Mouse (Mus musculus) adrenal gland, postnatal 10 days (tissue): ENCODE data around the gene Zfp219. TPM values are rescaled to one million over a fixed set of nuclear protein-coding genes. Genes with fewer than 3 reads are reported as not detected.

Experiments
- DNase-seq: peaks from one replicate; pipeline ENCODE4 v3.0.0; 2021; ENCODE audit warnings: mixed read lengths
- total RNA-seq, 2 experiments: library from RNA; stranded (reverse); gene quantifications; 2 replicates each; pipeline ENCODE4 v1.2.3; 2021

Zfp219 gene
- total RNA-seq, 2 experiments from 2014 or later: 54.6 to 59.2 TPM

DNA sequence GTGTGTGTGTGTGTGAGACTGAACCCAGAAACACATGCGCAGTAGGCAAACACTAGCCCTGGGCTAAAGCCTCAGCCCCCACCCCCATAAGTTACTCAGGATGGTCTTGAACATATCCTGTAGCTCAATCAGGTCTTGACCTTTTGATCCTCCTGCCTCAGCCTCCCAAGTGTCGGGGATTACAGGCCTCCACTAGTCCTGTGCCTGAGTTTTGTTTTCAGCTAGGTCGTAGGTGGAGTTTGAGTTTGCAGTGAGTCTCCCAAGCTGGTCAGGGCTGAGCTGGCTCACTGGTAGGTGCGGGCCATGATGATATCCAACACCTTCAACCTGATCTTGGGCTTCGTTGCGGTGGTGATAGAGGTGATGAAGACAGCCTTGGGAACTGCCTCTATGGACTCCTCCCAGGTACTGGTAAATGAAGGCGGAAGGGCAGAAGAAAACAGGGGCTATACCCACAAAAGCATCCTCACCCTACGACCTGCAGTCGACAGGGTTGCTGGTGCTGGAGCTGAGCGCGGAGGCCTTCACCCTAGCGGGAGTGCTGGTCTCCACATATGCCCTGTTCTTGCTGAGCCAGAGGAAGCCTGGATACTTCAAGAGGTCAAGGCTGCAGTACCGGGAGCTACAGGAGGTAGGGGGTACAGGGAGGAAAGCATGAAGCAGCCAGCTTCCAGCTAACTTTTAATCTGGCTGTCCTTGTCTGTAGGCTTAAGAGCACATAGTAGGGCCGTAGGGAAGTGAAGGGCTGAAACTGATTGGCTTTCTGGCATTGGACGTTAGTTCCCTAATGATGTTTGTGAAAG, 2.1 kb downstream of the Zfp219 start:
- DNase-seq: no peak

DNA sequence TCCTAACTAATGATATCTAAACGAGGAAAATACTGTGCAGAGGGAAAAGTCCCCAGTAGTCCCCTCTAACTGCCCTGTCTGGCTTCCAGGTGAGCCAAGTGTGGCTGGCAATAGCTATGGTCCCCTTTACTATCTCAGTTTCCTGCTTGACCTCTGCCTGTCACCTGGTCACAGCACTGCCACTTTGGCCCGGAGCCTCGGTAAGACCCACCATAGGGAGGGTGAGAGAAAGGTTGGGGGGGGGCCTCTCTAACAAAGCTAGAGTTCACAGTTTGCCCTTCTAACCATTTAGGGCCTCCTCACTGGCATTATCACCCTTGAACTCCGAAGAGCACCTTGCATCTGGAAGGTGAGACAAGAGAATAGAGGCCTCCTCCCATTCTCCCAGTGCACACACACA, 2.9 kb downstream of the Zfp219 start:
- DNase-seq: no peak

GRCm38 (mm10) chr14:52016625-52017405, 3.7 kb downstream of the Zfp219 start:
- DNase-seq: peak; percentile 50

- DNase-seq: peak; percentile 47
Measured at GRCm38 (mm10) chr14:52015445-52016100, 5.0 kb downstream of the Zfp219 start, which contains the start of gene Tmem253. TSS of gene Tmem253 (plus strand) at chr14:52015658.

DNA sequence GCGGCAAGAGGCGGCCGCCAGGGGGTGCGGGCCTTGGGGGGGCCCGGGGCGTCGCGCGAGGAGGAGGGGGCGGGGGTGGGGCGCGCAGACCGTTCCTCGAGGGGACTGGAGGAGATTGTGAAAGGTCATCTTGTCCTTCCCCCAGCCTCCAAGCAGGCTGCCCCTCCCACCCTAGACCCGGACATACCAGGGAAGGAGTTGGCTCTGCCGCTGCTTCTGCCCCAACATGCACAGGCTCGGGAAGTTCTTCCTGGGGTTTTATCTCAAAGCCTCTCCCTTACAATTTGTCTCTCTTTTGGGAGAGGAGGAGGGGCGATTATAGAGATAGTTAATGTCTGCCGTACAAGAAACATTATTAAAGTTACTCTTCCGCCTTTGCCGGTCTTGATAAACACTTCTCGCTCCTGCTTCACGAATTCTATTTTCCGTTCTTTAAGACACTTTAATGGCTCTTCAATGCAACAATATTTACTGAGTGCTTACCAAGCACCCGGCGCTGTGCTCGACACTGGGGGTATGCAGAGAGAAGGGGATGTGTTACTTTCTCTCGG, 5.7 kb downstream of the Zfp219 start:
- DNase-seq: peak; percentile 79

GRCm38 (mm10) chr14:52014271-52014760, 6.2 kb downstream of the Zfp219 start:
- no peak for DNase-seq

- DNase-seq: peak; percentile 71
Measured at GRCm38 (mm10) chr14:52013771-52014219, 6.7 kb downstream of the Zfp219 start.

- no peak for DNase-seq
Measured at GRCm38 (mm10) chr14:52013021-52013610, 7.4 kb downstream of the Zfp219 start.

- no peak for DNase-seq
Measured at GRCm38 (mm10) chr14:52012553-52012952, 8.0 kb downstream of the Zfp219 start.

- no peak for DNase-seq
Measured at GRCm38 (mm10) chr14:52012085-52012484, 8.4 kb downstream of the Zfp219 start.

GRCm38 (mm10) chr14:52011683-52012082, 8.8 kb downstream of the Zfp219 start:
- no peak for DNase-seq

- no peak for DNase-seq
Measured at GRCm38 (mm10) chr14:52010446-52011111, 10.0 kb downstream of the Zfp219 start.

- DNase-seq: no peak
Measured at GRCm38 (mm10) chr14:52009841-52010240, 10.7 kb downstream of the Zfp219 start.

DNA sequence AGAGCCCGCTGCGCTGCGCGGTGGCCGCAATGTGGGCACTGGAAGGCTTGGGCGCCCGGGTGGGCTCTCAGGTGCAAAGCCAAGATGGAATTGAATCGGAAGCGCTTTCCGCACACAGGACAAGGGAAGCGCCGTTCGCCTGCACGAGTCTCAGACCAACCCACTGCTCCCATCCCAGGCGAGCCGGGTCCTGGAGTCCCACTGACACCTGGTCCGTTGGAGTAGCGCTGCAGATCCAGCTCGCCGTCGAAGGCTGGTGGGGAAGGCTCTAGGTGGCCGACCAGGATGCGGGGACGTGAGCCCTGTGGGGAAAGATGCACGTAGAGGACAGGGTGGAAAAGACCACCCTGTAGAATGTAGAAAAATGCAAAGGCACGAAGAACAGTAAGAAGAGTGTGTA, 11.2 kb downstream of the Zfp219 start:
- DNase-seq: no peak

DNA sequence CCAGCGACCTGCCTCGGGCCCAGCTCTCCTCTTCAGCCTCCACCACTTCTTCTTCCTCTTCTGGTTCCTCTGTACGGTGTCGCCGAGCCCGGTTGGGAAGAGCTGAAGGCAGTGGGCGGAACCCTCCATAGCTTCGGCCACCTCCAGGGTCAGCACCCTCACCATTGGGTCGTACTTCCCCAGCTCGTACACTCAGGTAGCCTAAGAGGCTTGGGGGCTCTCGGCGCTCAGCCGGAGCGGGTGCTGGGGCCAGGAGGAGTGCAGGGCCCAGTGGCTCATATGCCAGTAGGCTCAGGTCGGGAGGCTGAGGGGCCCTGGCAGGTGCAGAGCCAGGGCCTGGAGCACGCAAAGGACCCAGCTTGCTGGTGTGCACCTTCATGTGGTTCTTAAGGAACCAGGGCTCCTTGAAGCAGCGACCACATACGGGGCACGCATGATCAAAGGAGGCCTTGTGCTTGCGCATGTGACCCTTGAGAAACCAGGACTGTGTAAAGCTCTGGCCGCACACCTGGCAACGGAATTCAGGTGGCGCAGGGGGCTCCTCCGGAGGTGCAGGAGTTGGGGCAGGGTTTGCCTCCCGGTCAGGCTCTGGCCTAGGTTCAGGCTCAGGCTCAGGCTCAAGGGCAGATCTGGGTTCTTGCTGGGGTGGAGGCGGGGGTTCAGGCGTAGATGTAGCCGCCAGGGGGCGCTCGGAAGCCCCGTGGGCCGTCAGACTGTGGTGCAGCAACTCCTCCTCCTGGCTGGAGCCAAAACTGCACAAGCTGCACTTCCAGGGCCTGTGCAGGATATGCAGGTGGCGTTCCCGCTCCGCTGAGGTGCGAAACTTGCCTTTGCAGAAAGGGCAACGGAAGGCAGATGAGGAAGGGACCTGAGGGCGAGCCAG, 12.0 kb downstream of the Zfp219 start:
- DNase-seq: peak; percentile 96

GRCm38 (mm10) chr14:52006771-52007170, 13.8 kb downstream of the Zfp219 start:
- no peak for DNase-seq

DNA sequence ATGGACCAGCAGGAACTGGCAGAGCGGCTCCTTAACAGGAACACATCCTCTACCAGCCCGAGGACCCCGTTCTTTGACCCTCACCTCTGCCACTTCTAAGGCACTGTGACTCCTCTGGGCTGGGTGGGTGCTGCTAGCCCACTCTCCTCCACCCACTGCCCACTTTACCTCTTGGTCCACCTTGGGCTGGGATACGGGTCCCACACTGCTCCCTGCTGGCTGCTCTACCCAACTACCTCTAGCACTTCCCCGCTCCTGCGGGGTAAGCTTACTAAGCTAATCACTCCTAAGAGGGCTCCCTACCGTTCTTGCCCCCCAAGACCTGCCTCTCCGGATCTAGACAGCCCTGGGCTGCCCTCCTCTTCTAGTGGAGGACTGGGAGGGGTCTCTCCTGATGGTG, 14.3 kb downstream of the Zfp219 start:
- no peak for DNase-seq

- no peak for DNase-seq
Measured at GRCm38 (mm10) chr14:52005616-52006015, 14.9 kb downstream of the Zfp219 start.

DNA sequence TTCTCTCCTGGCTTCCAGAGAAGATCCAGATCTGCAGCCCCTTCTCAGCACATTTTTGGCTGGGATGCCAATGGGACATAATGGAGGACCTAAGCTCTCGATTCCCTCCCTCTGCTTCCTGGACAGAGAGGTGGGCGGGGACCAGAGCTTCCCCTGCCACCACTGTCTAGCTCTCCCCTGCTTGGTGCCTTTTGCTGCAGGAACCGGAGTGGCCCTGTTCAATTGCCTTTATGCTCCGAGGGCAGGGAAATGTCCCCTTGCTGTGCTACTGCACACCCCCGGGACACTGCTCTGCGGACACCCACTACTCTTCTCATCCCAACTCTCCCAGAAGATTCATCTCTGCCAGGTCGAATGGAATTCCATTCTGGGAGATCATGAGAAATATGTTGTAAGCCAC, 15.4 kb downstream of the Zfp219 start:
- DNase-seq: no peak

GRCm38 (mm10) chr14:52003981-52004495, 16.5 kb downstream of the Zfp219 start:
- no peak for DNase-seq
